Mouse (Mus musculus) E14TG2a.4 (cell line): ENCODE results near the gene Actl6b.

ENCODE experiments used
- CTCF ChIP-seq: conservative IDR thresholded peaks from 2 replicates; pipeline ENCODE4 v1.5.1; 2014; ENCODE audit warnings: low read length
- NANOG ChIP-seq: IDR thresholded peaks from 2 replicates; pipeline ENCODE4 v1.6.1; 2014; ENCODE audit warnings: borderline replicate concordance, low read length, mixed read lengths

- TF ChIP-seq CTCF, result no peak
- TF ChIP-seq NANOG, result no peak
Measured at GRCm38 (mm10) chr5:137597625-137598024, 44.3 kb downstream of the Actl6b start.
